Mouse (Mus musculus): ENCODE measurements around the gene Xk. TPM values are rescaled to one million over a fixed set of nuclear protein-coding genes. Genes with fewer than 3 reads are reported as not detected.
"Not testable (repeated sequence)": the region's sequence is repeated elsewhere in the genome, so short reads cannot be mapped to it uniquely, and the experiment has no call there.

Xk gene
- total RNA-seq, 2 experiments from 2014 or later, result 3.8 TPM

DNA sequence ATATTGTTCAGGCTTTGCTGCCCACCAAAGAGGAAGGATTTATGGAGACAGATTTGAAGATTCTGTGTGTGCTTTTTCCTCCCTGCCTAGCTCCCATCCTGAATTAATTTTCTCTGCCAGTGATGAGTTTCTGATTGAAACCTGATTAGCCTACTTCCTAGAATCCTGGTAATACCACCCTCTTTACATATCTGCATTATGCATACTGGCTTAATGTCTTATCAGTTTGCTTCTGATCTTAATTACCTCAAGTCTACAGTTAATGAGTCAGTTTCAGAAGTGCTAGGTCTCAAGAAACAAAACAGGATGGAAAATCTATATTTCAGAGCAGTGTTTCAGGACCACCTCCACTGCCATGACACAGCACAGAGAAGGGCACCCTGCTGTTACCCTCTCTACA is 43.9 kb downstream of the Xk start:
- not testable (repeated sequence) for DNase-seq

DNA sequence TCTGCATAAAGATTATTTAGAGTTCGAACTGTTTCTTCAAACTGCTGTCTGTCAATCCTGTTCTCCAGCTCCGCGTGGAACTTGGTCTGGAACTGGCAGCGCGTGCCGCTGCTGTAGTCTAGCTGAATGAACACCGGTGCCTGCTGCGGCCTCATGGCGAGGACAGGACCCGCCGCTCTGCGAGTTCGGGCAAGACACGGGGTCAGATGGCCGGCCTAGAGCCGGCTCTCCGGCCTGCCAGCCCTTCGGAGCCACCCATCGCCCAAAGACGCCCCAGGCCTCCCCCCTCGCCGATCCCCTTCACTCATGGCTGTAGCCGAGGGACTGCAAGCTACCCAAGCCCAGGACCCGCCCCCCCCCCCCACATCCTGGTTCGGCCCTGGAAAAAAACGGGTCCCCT is 55.4 kb downstream of the Xk start:
- DNase-seq, result not testable (repeated sequence)

- DNase-seq, result not testable (repeated sequence)
These were observed 59.9 kb downstream of the Xk start for GRCm38 (mm10) chrX:9332366-9332962.

GRCm38 (mm10) chrX:9333035-9333434 is 60.5 kb downstream of the Xk start:
- DNase-seq, result peak; percentile 26

DNA sequence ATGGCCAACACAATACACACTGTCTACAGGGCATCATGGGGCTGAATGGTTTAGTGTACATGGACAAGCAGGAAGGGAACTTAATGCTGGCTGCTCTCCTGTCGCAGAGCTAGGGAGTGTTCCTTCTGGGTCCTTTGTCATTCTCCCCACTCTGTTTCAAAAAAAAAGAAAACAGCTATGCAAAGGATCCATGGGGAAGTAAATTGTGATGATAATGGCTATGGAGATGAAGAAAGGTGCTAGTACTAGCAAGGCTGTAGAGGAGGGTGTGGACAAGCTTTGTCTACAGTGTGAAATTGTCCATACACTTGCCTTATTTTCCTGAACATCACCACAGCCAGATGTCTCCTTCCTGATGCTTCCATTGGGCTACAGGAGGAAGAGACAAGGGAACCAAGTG is 62.4 kb downstream of the Xk start:
- not testable (repeated sequence) for DNase-seq

DNA sequence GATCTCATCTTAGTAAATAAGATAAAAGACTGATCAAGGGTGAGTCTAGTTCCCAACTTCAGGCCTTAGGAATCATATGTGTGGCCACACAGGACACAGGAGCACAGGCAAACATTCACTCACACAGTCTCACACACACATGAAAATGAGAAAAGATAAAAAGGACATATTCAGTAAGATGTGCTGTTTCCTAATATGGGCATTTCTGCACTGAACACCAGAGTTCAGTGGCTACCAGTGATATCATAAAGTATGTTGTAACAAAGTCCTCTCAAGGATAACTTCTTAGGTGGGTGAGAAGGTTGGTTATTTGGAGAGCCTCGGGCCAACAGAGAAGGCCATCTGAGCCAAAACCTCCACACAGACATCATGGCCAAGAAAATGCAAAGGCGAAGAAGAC is 77.8 kb downstream of the Xk start, which contains the start of gene H2al1k:
TSS of gene H2al1k (plus strand) at position 301 of the 400 bp plus-strand sequence.
- DNase-seq, result not testable (repeated sequence)

Other genes with a start within 250 kb of the Xk start
- not detected for gene Fthl17e, start 239.3 kb upstream of the Xk start, total RNA-seq (2021)
- gene Fthl17f, start 209.7 kb upstream of the Xk start, total RNA-seq (2021), result not detected
- not detected for gene 4930402K13Rik, start 168.2 kb upstream of the Xk start, total RNA-seq (2021)
- gene Lancl3, start 72.9 kb upstream of the Xk start, total RNA-seq (2021), result under 1 TPM; 0.20 to 0.24 TPM
- gene Gm14862, start 15.9 kb upstream of the Xk start, total RNA-seq (2021), result not detected
- not detected for gene H2al1m, start 11.0 kb downstream of the Xk start, total RNA-seq (2021)
- gene H2al1k, start 77.9 kb downstream of the Xk start, total RNA-seq (2021), result not detected
- 1 to 10 TPM; 1.7 to 1.9 TPM for gene Cybb, start 215.0 kb downstream of the Xk start, total RNA-seq (2021)